Mouse (Mus musculus) G1E (cell line): ENCODE results near the gene Fam171a2.

Experiments
- CTCF ChIP-seq: IDR thresholded peaks from 2 replicates; pipeline ENCODE4 v1.5.1; 2012; ENCODE audit warnings: low read depth, low read length, inconsistent platforms, mixed read lengths
- GATA1 ChIP-seq: IDR thresholded peaks from 2 replicates; pipeline ENCODE4 v1.6.1; 2012; ENCODE audit warnings: borderline replicate concordance, low read length, inconsistent platforms, mixed read lengths
- TAL1 ChIP-seq: conservative IDR thresholded peaks from 2 replicates; pipeline ENCODE4 v1.6.1; 2012; ENCODE audit warnings: low read depth, low read length, inconsistent platforms, mixed read lengths

DNA sequence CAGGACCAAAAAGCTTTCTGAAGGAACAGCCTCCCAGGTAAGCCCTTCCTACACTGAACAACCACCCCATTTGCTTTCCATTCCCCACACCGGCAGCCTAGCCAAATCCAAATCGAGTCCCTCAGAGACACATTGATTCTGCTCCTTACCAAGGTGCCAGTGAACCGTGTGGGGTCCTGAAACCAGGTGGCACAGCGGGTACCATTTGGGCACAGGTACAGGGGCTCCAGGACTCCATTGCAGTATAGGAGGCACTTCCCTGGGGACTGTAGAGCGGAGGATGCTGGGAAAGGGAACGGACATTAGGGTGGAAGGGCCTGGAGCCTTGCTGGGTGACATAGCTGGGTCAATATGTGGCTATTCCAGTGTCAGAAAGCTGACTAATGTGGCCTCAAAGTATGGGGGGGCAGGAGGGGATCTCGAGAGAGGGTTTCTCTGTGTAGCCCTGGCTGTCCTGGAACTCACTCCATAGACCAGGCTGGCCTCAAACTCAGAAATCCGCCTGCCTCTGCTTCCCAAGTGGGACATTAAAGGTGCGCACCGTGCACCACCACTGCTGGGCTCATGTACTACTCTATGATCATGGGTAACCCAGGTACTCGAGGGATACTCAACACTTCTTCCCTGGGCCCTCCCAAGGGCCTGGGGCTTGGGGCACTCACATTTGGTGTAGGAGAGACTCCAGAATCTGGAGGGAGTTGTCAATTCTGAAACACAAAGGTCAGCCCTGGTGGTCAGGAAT is 41.8 kb downstream of the Fam171a2 start:
- TF ChIP-seq CTCF (no peak), TAL1 (no peak), GATA1 (no peak)
